Mouse (Mus musculus) thymus, adult 2 months (tissue): Measurements from ENCODE around the gene Eps8. TPM values are rescaled to one million over a fixed set of nuclear protein-coding genes. Genes with fewer than 3 reads are reported as not detected.
A peak's percentile ranks its signal among the peaks of the same experiment; 100 is the strongest.

Source experiments
- DNase-seq: peaks from one replicate; pipeline ENCODE4 v3.0.0; 2021
- H3K27ac ChIP-seq: fragments of 200-500 bp; 2 replicates; pipeline ENCODE4 v1.5.1; 2012; ENCODE audit warnings: low read length, control low read depth; ENCODE audit not compliant: control insufficient read depth, insufficient read depth
- H3K27me3 ChIP-seq: fragments of 200-500 bp; 2 replicates; pipeline ENCODE4 v1.6.1; 2012; ENCODE audit warnings: mild to moderate bottlenecking, low read length, moderate library complexity, mixed read lengths; ENCODE audit not compliant: control insufficient read depth, insufficient read depth
- H3K36me3 ChIP-seq: fragments of 200-500 bp; 2 replicates; pipeline ENCODE4 v1.6.1; 2012; ENCODE audit warnings: mild to moderate bottlenecking, low read length, moderate library complexity; ENCODE audit not compliant: control insufficient read depth, insufficient read depth
- H3K4me1 ChIP-seq: fragments of 200-500 bp; replicated peaks from 2 replicates; pipeline ENCODE4 v1.6.1; 2012; ENCODE audit warnings: low read length; ENCODE audit not compliant: control insufficient read depth, insufficient read depth
- H3K4me3 ChIP-seq: fragments of 200-500 bp; 2 replicates; pipeline ENCODE4 v1.5.1; 2012; ENCODE audit warnings: mild to moderate bottlenecking, low read length, control low read depth, moderate library complexity; ENCODE audit not compliant: control insufficient read depth, insufficient read depth
- CTCF ChIP-seq: fragments of 200-500 bp; IDR thresholded peaks from 2 replicates; pipeline ENCODE4 v1.5.1; 2012; ENCODE audit warnings: mild to moderate bottlenecking, control low read depth, low read length, moderate library complexity, borderline replicate concordance; ENCODE audit not compliant: control insufficient read depth, poor library complexity, insufficient read depth; ENCODE audit errors: extremely low read depth
- POLR2A ChIP-seq: fragments of 200-500 bp; IDR thresholded peaks from 2 replicates; pipeline ENCODE4 v1.6.1; 2012; ENCODE audit warnings: mild to moderate bottlenecking, low read length, control low read depth, moderate library complexity; ENCODE audit not compliant: control insufficient read depth, poor library complexity, insufficient read depth; ENCODE audit errors: extremely low read depth
- WGBS: fragments of 180-500 bp; shearing (Covaris S2); methylation state at CpG from one replicate; pipeline ENCODE4 v1.1.7; 2018; 5-methylcytosine and 5-hydroxymethylcytosine counted together
- polyA plus RNA-seq: library from polyadenylated mRNA; depleted of rRNA; stranded (reverse); fragments of >200 nt; gene quantifications from 2 replicates; pipeline ENCODE4 v1.2.3, GENCODE M21; 2012

Gene Eps8
- polyA plus RNA-seq, 1 experiment = 2.5 TPM

GRCm38 (mm10) chr6:137649528-137649927 is 5.1 kb downstream of the Eps8 start:
- TF ChIP-seq CTCF (no peak), POLR2A (no peak)
- Histone ChIP-seq H3K36me3 (no peaks in the 10 kb centered on the region), H3K4me3 (0 out of 2 replicates have a peak overlapping the region, but pooled peaks have one; percentile 45), H3K27ac (no peak overlapping the region), H3K27me3 (peaks cover 3% of the 10 kb centered on the region; the same call in 1 of the 2 replicates), H3K4me1 (peaks cover 10% of the 10 kb centered on the region; the same call in 1 of the 2 replicates)
- no peak for DNase-seq
- 29% methylated on average over 4 of the region's 7 CpGs for WGBS

- no peaks in the 10 kb centered on the region for H3K36me3 ChIP-seq
- peaks cover 3% of the 10 kb centered on the region; the same call in 1 of the 2 replicates for H3K27me3 ChIP-seq
- no peak overlapping the region for H3K27ac ChIP-seq
- peak; percentile 52 for DNase-seq
- no peak for TF ChIP-seq CTCF
- TF ChIP-seq POLR2A = no peak
- WGBS = 1% methylated on average over 51 of the region's 51 CpGs
- H3K4me3 ChIP-seq = peak overlapping the region; percentile 45
- peaks cover 10% of the 10 kb centered on the region; the same call in 1 of the 2 replicates for H3K4me1 ChIP-seq
These were observed 5.6 kb downstream of the Eps8 start for GRCm38 (mm10) chr6:137649068-137649480.

GRCm38 (mm10) chr6:137648110-137649067 is 6.3 kb downstream of the Eps8 start:
- peaks cover 10% of the 10 kb centered on the region; the same call in 1 of the 2 replicates for H3K4me1 ChIP-seq
- WGBS = 2% methylated on average over 59 of the region's 59 CpGs
- H3K27ac ChIP-seq = no peak overlapping the region
- H3K27me3 ChIP-seq = peaks cover 3% of the 10 kb centered on the region; the same call in 1 of the 2 replicates
- peak overlapping the region; percentile 45 for H3K4me3 ChIP-seq
- TF ChIP-seq POLR2A (no peak), CTCF (no peak)
- no peak for DNase-seq
- H3K36me3 ChIP-seq = no peaks in the 10 kb centered on the region

- TF ChIP-seq POLR2A (no peak), CTCF (no peak)
- WGBS = 7% methylated on average over 10 of the region's 10 CpGs
- DNase-seq = no peak
- Histone ChIP-seq H3K36me3 (no peaks in the 10 kb centered on the region), H3K27ac (no peak overlapping the region), H3K27me3 (peaks cover 3% of the 10 kb centered on the region; the same call in 1 of the 2 replicates), H3K4me3 (no peak overlapping the region), H3K4me1 (peaks cover 10% of the 10 kb centered on the region; the same call in 1 of the 2 replicates)
These were observed 7.0 kb downstream of the Eps8 start for GRCm38 (mm10) chr6:137647646-137648045.

- no peak for DNase-seq
- 88% methylated on average over 2 of the region's 2 CpGs for WGBS
- H3K4me3 ChIP-seq = no peak overlapping the region
These were observed 8.0 kb downstream of the Eps8 start for GRCm38 (mm10) chr6:137646726-137647125.

GRCm38 (mm10) chr6:137644893-137645292 is 9.8 kb downstream of the Eps8 start:
- Histone ChIP-seq H3K36me3 (no peaks in the 10 kb centered on the region), H3K27me3 (peaks cover 3% of the 10 kb centered on the region; the same call in 1 of the 2 replicates), H3K4me1 (peaks cover 10% of the 10 kb centered on the region; the same call in 1 of the 2 replicates), H3K27ac (no peak overlapping the region), H3K4me3 (no peak overlapping the region)
- DNase-seq = no peak
- WGBS = 91% methylated on average over 5 of the region's 5 CpGs
- no peak for TF ChIP-seq CTCF
- no peak for TF ChIP-seq POLR2A

More at GRCm38 (mm10) chr6:137646726-137647125, 8.0 kb downstream of the Eps8 start:
- no peak for TF ChIP-seq CTCF
- no peak for TF ChIP-seq POLR2A
- Histone ChIP-seq H3K27ac (no peak overlapping the region), H3K36me3 (no peaks in the 10 kb centered on the region), H3K27me3 (peaks cover 3% of the 10 kb centered on the region; the same call in 1 of the 2 replicates), H3K4me1 (peaks cover 10% of the 10 kb centered on the region; the same call in 1 of the 2 replicates)
